Mouse (Mus musculus) embryonic facial prominence, embryonic 13.5 days (tissue): Measurements from ENCODE around the gene Rftn1. TPM values are rescaled to one million over a fixed set of nuclear protein-coding genes. Genes with fewer than 3 reads are reported as not detected.

Experiments
- ATAC-seq: fragments of 200-750 bp; cut with Nextera tagmentation; 2 replicates; pipeline ENCODE4 v1.8.0; 2017; ENCODE audit warnings: low read depth; ENCODE audit not compliant: insufficient number of reproducible peaks, insufficient read depth, low FRiP score, low TSS enrichment
- H3K27ac ChIP-seq: fragments of 300-500 bp; sonication (generic); 2 replicates; pipeline ENCODE4 v1.5.1; 2015; ENCODE audit warnings: moderate library complexity, mild to moderate bottlenecking, inconsistent platforms
- H3K27me3 ChIP-seq: fragments of 300-500 bp; sonication (generic); 2 replicates; pipeline ENCODE4 v1.6.1; 2015; ENCODE audit warnings: mild to moderate bottlenecking, inconsistent platforms
- H3K36me3 ChIP-seq: fragments of 300-500 bp; sonication (generic); 2 replicates; pipeline ENCODE4 v1.6.1; 2015; ENCODE audit warnings: mild to moderate bottlenecking, inconsistent platforms
- H3K4me1 ChIP-seq: fragments of 300-500 bp; sonication (generic); 2 replicates; pipeline ENCODE4 v1.6.1; 2015; ENCODE audit warnings: inconsistent platforms
- H3K4me2 ChIP-seq: fragments of 300-500 bp; sonication (generic); 2 replicates; pipeline ENCODE4 v1.6.1; 2015; ENCODE audit warnings: moderate library complexity, mild to moderate bottlenecking, inconsistent platforms
- H3K4me3 ChIP-seq: fragments of 300-500 bp; sonication (generic); 2 replicates; pipeline ENCODE4 v1.5.1; 2015; ENCODE audit warnings: mild to moderate bottlenecking, inconsistent platforms
- H3K9ac ChIP-seq: fragments of 300-500 bp; sonication (generic); 2 replicates; pipeline ENCODE4 v1.6.1; 2015; ENCODE audit warnings: mild to moderate bottlenecking, inconsistent platforms
- H3K9me3 ChIP-seq: fragments of 300-500 bp; sonication (generic); 2 replicates; pipeline ENCODE4 v1.6.1; 2016; ENCODE audit warnings: inconsistent platforms
- WGBS: fragments of 180-500 bp; shearing (Covaris S2); methylation state at CpG from one replicate; pipeline ENCODE4 v1.1.7; 2015; ENCODE audit warnings: mixed read lengths; 5-methylcytosine and 5-hydroxymethylcytosine counted together
- polyA plus RNA-seq: library from polyadenylated mRNA; unstranded; fragments of >200 nt; fragmentation: Nextera tagmentation; extraction: Ambion mirVana; gene quantifications from 2 replicates; pipeline ENCODE4 v1.2.1, GENCODE M21; 2015

Rftn1 gene
- polyA plus RNA-seq, result 15.8 and 20.3 TPM in 2 replicates

DNA sequence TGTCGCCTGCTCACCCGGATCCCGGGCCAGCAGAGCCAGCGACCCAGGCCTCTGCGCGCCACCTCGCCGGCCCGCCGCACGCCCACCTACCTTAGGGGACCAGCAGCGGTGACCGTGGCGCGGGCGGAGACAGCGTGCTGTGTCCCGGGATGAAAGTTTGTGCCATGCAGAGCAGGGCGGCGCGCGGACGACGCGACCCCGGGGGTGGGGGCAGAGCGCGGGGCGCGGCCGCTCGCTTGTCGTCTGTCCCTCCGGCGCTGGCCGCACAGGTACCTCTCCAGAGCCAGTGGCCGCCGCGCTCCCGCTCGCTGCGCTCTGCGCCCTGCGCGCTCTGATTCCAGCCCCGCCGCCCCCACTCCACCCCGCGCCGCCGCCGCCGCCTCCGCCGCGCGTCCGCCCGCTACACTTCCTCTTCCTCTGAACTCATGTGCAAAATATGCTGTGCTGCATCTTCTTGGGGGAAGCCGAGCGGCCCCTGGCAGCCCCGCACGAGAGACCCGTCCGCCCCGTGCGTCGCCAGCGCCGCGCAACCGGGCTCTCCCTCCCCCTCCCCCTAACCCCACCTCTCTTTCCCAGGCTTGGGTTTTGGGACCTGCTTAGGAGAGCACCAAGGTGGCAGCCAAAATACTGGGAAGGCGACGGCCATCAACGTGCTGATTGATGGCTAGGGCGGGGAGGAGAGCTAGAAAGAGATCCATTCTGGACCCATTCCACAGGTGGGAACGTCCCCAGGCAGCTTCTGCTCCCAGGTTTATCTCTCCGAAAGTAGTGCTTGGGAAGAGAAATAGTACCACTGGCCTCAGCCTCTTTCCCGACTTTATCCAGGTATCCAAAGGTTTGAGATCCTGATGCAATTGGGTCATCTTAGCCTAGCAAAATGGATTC, at the start of gene Rftn1:
Rftn1 (minus strand) TSS at position 544 of the 885 bp plus-strand sequence.
- peak within 1 kb of the TSS; percentile 98 for H3K4me2 ChIP-seq
- WGBS, result 2% methylated on average over 71 of the region's 79 CpGs
- no peaks in the 10 kb centered on the region for H3K9me3 ChIP-seq
- H3K9ac ChIP-seq, result peak within 1 kb of the TSS; percentile 79
- peaks cover 31% of the 10 kb centered on the region for H3K27me3 ChIP-seq
- no peak for ATAC-seq
- no peak within 1 kb of the TSS for H3K27ac ChIP-seq
- peak within 1 kb of the TSS; percentile 69 for H3K4me3 ChIP-seq
- no peaks in the 10 kb centered on the region for H3K36me3 ChIP-seq
- H3K4me1 ChIP-seq, result peaks cover 18% of the 10 kb centered on the region

DNA sequence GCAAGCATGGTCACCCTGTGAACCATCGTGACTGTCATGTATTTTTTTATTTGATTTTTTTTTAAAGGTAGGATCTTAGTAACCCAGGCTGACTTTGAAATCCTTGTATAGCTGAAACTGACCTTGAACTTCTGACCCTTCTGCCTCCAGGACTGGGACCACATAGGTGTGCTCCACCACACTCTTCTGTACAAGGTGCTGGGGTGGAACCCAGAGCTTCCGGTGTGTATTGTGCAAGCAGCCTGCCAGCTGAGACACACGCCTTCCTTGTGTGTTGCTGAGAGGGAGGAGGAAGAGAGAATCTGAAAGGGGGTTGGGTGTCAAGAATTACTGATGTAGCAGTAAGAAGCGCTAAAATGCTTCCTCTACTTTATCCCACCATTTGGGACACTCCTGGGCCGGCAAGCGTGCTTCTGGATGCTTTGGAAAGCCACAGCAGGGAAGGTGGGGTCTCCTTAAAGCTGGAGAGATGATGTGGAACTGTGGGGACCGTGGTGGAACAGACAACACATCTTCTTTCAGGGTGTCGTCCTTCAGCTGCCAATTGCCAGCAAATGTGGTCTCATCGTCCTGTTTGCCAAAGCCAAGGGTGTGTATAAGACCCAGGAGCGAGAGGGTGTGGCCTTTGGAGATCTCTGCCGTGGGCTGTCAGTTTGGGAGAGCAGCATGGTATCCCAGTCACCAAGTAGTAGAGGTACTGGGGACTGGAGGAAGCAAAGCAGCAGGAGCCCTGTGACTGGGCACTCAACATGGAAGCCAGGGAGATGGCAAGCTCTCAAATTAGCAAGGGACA, 47.5 kb upstream of the Rftn1 start:
- ATAC-seq, result no peak
- no peaks in the 10 kb centered on the region; the same call in 1 of the 2 replicates for H3K4me1 ChIP-seq
- no peak overlapping the region for H3K9ac ChIP-seq
- peaks cover 6% of the 10 kb centered on the region; the same call in 1 of the 2 replicates for H3K27me3 ChIP-seq
- no peak overlapping the region for H3K4me2 ChIP-seq
- no peaks in the 10 kb centered on the region for H3K9me3 ChIP-seq
- WGBS, result 65% methylated on average over 11 of the region's 11 CpGs
- no peak overlapping the region for H3K27ac ChIP-seq
- no peaks in the 10 kb centered on the region for H3K36me3 ChIP-seq
- H3K4me3 ChIP-seq, result no peak overlapping the region

DNA sequence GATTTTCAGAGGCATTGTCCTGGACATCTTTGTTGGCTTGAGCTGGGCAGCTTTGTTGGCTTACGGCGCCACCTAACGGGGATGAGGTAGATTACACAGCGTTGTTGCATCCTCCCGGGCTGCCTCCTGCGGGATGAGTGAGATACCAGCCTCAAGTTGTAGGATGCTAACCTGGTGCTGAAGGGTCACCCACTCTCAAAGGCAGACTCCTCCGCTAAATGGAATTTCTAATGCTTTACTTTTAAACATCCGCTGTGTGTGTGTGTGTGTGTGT, 46.9 kb upstream of the Rftn1 start:
- Histone ChIP-seq H3K9me3 (no peaks in the 10 kb centered on the region), H3K36me3 (no peaks in the 10 kb centered on the region), H3K4me2 (peak overlapping the region; percentile 16; the same call in 1 of the 2 replicates), H3K27ac (no peak overlapping the region), H3K9ac (0 out of 2 replicates have a peak overlapping the region, but pooled peaks have one; percentile 2), H3K4me1 (no peaks in the 10 kb centered on the region; the same call in 1 of the 2 replicates), H3K4me3 (no peak overlapping the region), H3K27me3 (peaks cover 6% of the 10 kb centered on the region; the same call in 1 of the 2 replicates)
- WGBS, result 6% methylated on average over 8 of the region's 8 CpGs
- no peak for ATAC-seq

DNA sequence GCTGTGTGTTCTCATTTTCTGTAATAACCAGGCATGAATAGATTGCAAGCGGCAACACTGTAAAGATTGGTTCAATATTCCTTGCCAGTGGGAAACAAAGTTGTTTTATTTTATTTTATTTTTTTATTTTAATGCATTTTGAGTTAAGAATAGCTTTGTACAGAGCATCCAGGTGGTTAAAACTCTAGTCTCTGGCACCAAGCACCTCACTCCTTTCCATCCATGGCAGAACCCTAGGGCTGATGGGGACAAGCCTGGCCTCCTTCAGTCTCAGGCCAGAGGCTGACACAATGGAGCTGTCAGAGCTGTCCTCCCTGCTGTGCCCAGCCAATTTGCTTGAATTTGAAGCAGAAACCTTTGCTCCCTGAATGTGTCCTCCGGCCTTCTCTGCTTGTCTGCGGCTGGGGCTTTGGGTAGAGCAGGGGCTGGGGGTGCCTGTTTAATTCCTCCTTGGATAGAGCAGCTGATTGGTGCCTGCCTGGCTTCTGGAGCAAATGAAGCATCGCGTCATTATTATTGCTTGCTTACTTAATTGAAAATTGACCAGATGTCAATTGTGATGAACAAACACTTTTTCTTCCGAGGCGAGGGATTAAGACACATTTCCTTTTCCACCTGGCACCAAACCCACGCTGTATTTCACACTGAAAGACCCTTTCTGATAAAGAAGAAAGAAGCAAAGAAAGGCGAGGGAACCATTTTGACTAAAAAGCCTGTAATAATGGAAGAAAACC, 46.4 kb upstream of the Rftn1 start:
- Histone ChIP-seq H3K4me2 (peak overlapping the region; percentile 16; the same call in 1 of the 2 replicates), H3K27ac (no peak overlapping the region), H3K9ac (0 out of 2 replicates have a peak overlapping the region, but pooled peaks have one; percentile 2), H3K27me3 (peaks cover 6% of the 10 kb centered on the region; the same call in 1 of the 2 replicates), H3K9me3 (no peaks in the 10 kb centered on the region), H3K4me3 (no peak overlapping the region), H3K36me3 (no peaks in the 10 kb centered on the region), H3K4me1 (no peaks in the 10 kb centered on the region; the same call in 1 of the 2 replicates)
- ATAC-seq, result no peak
- WGBS, result 43% methylated on average over 9 of the region's 9 CpGs

DNA sequence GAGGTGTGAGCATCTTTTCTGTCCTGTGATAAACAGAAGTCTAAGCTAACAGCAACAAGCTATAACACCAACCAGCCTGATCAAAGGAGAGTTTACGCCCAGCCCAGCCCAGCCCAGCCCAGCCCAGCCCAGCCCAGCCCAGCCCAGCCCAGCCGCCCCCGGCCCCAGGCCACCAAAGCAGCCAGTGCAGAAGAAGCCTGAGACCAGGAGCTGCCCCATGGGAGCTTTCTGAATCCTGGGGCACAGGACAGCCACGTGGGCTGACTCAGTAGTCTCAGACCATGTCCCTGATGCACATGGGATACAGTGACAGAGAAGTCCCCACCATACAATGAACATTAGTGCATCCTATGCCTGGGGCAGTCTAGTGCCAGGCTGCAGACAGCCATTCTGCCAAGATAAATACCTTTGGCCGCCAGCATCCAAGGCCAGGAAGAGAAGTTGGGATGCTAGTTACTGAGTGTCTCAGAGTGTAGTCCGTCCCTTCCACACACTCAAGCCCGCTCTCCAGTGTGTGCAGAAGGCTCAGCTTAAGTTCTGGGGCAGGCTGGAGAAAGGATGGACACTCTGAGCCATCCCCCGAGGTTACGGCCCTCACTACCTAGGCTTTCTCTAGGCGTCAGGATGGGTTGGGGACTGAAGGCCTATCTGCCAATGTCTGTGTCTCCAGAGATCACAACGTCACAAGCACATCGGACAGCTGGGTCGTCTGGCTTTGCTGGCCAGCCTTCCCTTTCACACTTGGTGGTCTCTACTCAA, 45.6 kb upstream of the Rftn1 start:
- no peak overlapping the region for H3K9ac ChIP-seq
- no peaks in the 10 kb centered on the region; the same call in 1 of the 2 replicates for H3K4me1 ChIP-seq
- H3K9me3 ChIP-seq, result no peaks in the 10 kb centered on the region
- no peak overlapping the region for H3K4me3 ChIP-seq
- 55% methylated on average over 13 of the region's 13 CpGs for WGBS
- no peak overlapping the region for H3K4me2 ChIP-seq
- H3K27me3 ChIP-seq, result peaks cover 6% of the 10 kb centered on the region; the same call in 1 of the 2 replicates
- no peak; the same call in 1 of the 2 replicates for ATAC-seq
- H3K27ac ChIP-seq, result no peak overlapping the region
- no peaks in the 10 kb centered on the region for H3K36me3 ChIP-seq

DNA sequence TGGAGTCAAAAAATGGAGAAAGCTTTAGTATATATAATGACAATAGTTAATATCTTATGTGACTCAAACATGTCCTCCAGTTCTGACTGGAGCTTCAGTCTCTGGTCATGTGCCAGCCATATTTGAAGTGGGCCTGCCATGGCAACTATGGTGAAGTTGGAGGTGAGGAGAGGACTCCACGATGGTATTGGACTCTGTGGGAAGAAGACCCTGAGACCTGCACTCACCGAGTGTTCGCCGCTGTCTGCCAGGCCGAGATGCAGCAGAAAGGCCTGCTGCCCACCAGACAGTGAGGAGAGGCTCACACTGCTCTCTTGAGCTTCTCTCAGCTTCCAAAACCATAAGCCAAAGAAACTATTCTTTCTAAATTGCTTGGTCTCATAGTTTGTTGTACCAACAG, 43.5 kb upstream of the Rftn1 start:
- Histone ChIP-seq H3K4me3 (no peak overlapping the region), H3K27ac (no peak overlapping the region), H3K9me3 (no peaks in the 10 kb centered on the region), H3K27me3 (peaks cover 6% of the 10 kb centered on the region; the same call in 1 of the 2 replicates), H3K36me3 (no peaks in the 10 kb centered on the region), H3K4me1 (peaks cover 5% of the 10 kb centered on the region), H3K4me2 (no peak overlapping the region), H3K9ac (no peak overlapping the region)
- no peak for ATAC-seq
- 87% methylated on average over 5 of the region's 5 CpGs for WGBS

DNA sequence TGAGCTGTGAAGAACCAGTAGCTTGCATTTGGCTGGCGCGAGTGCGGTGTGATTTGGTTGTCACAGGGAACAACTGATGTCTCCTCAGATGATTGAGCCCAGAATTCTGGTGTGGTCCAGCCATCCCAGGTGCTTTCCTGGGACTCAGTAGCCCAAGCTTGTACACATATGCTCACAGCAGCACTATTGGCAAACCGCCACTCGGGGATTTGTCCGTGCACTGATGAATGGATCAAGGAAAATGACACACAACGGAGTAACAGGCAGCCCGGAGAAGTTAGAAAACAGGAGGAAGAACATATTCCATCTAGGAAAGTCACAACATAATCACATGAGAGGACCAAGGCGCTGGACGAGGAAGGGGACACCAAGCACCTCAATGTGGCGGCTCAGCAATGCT, 42.3 kb upstream of the Rftn1 start:
- H3K27me3 ChIP-seq, result peaks cover 1% of the 10 kb centered on the region; the same call in 1 of the 2 replicates
- peaks cover 5% of the 10 kb centered on the region for H3K4me1 ChIP-seq
- H3K27ac ChIP-seq, result no peak overlapping the region
- no peaks in the 10 kb centered on the region for H3K36me3 ChIP-seq
- 89% methylated on average over 11 of the region's 11 CpGs for WGBS
- no peak for ATAC-seq
- no peak overlapping the region for H3K4me2 ChIP-seq
- H3K4me3 ChIP-seq, result no peak overlapping the region
- H3K9me3 ChIP-seq, result no peaks in the 10 kb centered on the region
- no peak overlapping the region for H3K9ac ChIP-seq

DNA sequence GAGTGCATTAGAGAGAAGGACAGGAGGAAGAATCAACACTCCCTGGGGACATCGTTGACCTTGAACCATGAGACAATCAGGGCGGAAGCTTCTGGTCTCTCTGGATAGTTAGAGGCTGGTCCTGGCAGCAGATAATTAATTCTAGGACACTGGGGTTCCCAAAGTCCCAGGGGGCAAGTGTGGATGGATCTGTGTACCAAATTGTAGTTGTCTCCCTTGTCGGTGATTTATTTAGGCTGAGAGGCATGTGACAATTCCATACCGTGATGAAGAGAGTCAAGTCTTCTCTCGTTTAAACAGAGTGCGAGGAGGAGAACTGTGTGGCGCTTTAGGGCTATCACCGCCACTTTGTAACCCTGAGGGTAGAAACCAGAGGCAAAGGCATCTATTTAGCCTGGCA, 40.7 kb upstream of the Rftn1 start:
- WGBS, result 89% methylated on average over 8 of the region's 8 CpGs
- H3K9me3 ChIP-seq, result no peaks in the 10 kb centered on the region
- no peaks in the 10 kb centered on the region for H3K36me3 ChIP-seq
- peaks cover 5% of the 10 kb centered on the region; the same call in 1 of the 2 replicates for H3K4me1 ChIP-seq
- ATAC-seq, result no peak
- no peak overlapping the region for H3K27ac ChIP-seq
- no peak overlapping the region for H3K4me3 ChIP-seq
- no peak overlapping the region for H3K4me2 ChIP-seq
- no peaks in the 10 kb centered on the region for H3K27me3 ChIP-seq
- H3K9ac ChIP-seq, result no peak overlapping the region

DNA sequence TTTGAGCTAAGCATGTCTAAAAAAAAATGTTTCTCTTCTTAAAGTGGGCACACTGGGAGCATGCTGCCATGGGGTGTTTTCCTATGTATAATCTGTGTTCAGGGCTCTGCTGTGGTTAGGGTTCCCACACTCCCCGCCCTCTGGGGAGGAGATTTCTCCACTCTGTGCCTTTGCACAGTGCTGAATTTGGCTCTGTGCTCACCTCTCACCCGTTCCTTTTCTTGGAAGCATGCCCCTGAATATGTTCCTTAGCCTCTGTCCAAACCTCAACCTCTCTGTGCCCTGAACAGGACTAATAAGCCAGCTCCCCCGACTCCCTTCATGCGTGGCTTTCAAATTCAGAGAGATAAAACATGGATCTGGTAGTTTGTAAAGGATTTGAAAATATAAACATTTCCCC, 39.1 kb upstream of the Rftn1 start:
- H3K4me3 ChIP-seq, result no peak overlapping the region
- no peaks in the 10 kb centered on the region for H3K27me3 ChIP-seq
- WGBS, result 70% methylated on average over 4 of the region's 4 CpGs
- no peak for ATAC-seq
- no peaks in the 10 kb centered on the region for H3K9me3 ChIP-seq
- no peak overlapping the region for H3K4me2 ChIP-seq
- H3K27ac ChIP-seq, result no peak overlapping the region
- H3K36me3 ChIP-seq, result no peaks in the 10 kb centered on the region
- no peak overlapping the region for H3K9ac ChIP-seq
- H3K4me1 ChIP-seq, result peaks cover 5% of the 10 kb centered on the region; the same call in 1 of the 2 replicates

DNA sequence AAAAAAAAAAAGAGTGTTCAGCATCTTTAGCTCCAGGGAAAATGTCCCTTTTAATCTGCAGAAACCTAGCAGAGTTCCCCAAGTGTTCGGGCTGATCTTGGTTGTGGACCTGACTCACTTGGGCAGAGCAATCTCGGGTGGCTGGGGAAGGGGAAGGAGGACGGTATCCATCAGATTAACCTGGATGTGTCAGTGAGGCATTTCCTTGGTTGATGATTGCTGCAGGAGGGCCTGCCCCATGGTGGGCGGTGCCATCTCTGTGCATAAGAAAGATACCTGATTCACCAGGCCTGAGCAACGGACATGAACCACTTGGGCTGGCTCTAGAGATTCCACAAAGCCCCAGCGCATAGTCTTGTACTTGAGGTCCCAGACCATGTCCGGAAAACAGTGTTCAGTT, 36.9 kb upstream of the Rftn1 start:
- Histone ChIP-seq H3K36me3 (no peaks in the 10 kb centered on the region), H3K4me3 (no peak overlapping the region), H3K9me3 (no peaks in the 10 kb centered on the region), H3K4me1 (peaks cover 5% of the 10 kb centered on the region; the same call in 1 of the 2 replicates), H3K4me2 (no peak overlapping the region), H3K27me3 (0 out of 2 replicates have a peak, but pooled peaks cover 4% of the 10 kb centered on the region), H3K27ac (no peak overlapping the region), H3K9ac (no peak overlapping the region)
- ATAC-seq, result no peak
- 72% methylated on average over 7 of the region's 7 CpGs for WGBS
